Mouse (Mus musculus): ENCODE measurements around the gene Slfn5.

Gene Slfn5

DNA sequence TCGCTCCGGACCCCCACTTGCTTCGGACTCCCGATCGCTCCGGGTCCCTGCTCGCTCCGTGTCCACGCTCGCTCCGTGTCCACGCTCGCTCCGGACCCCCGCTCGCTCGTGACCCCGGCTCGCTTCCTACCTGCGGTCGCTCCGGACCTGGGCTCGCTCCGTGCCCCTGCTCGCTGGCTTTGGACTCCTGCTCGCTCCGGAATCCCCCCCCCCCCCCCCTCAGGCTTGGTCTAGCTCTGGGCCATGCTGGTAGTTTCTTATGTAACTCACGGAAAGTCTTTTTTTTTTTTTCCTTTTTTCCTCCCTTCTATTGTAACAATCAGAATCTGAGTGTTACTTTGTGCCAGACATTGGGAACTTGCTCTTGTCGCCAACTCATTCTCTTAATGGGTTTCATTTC lies 18.0 kb upstream of the Slfn5 start:
- H3K36me3 ChIP-seq (ENCODE audit: insufficient read depth, low read length), result no peaks in the 10 kb centered on the region
- peaks cover 5% of the 10 kb centered on the region; the same call in 1 of the 2 replicates for H3K9me3 ChIP-seq (ENCODE audit: low read length)
- peaks cover 74% of the 10 kb centered on the region for H3K27me3 ChIP-seq (ENCODE audit: insufficient read depth, low read length)
- peak overlapping the region; percentile 51; the same call in 1 of the 2 replicates for H3K4me3 ChIP-seq (replicated peaks; ENCODE audit: low read length)
- TF ChIP-seq POU5F1 (IDR thresholded peaks at IDR 0.05; ENCODE audit: borderline replicate concordance, low read length), result no peak
- TF ChIP-seq NANOG (IDR thresholded peaks at IDR 0.05; ENCODE audit: borderline replicate concordance, low read length), result no peak
- no peak for TF ChIP-seq CTCF (conservative IDR thresholded peaks at IDR 0.05; ENCODE audit: low read length)
- peaks cover 7% of the 10 kb centered on the region for H3K4me1 ChIP-seq (replicated peaks; ENCODE audit: low read depth, low read length)

DNA sequence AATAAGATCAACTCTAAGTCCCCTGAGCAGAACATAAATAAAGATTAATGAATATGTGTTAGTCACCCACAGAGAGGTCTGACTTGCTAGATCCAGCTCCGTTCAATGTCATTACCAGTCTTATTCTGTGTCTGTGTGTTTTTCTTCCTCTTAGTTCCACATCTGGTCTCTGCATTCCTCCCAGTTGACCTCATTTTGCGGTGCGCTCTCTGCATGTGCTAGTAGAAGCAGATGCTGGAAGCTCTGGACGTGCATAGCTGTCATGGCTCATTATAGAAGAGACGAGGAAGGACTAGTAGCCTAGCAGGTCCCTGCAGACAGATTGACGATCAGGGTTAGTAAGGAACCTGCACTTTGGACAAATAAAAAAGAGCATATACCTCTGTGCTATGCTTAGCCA lies 7.8 kb upstream of the Slfn5 start:
- no peak overlapping the region for H3K4me3 ChIP-seq (replicated peaks; ENCODE audit: low read length)
- no peaks in the 10 kb centered on the region for H3K36me3 ChIP-seq (ENCODE audit: insufficient read depth, low read length)
- H3K27me3 ChIP-seq (ENCODE audit: insufficient read depth, low read length), result peaks cover 39% of the 10 kb centered on the region
- peaks cover 15% of the 10 kb centered on the region for H3K4me1 ChIP-seq (replicated peaks; ENCODE audit: low read depth, low read length)
- no peak for TF ChIP-seq POU5F1 (IDR thresholded peaks at IDR 0.05; ENCODE audit: borderline replicate concordance, low read length)
- TF ChIP-seq NANOG (IDR thresholded peaks at IDR 0.05; ENCODE audit: borderline replicate concordance, low read length), result no peak
- no peak for TF ChIP-seq CTCF (conservative IDR thresholded peaks at IDR 0.05; ENCODE audit: low read length)
- H3K9me3 ChIP-seq (ENCODE audit: low read length), result 0 out of 2 replicates have a peak, but pooled peaks cover 5% of the 10 kb centered on the region

GRCm38 (mm10) chr11:82945636-82946035 lies 5.5 kb upstream of the Slfn5 start:
- Histone ChIP-seq H3K4me3 (replicated peaks; ENCODE audit: low read length) (no peak overlapping the region), H3K27me3 (ENCODE audit: insufficient read depth, low read length) (peaks cover 39% of the 10 kb centered on the region), H3K4me1 (replicated peaks; ENCODE audit: low read depth, low read length) (peaks cover 28% of the 10 kb centered on the region), H3K36me3 (ENCODE audit: insufficient read depth, low read length) (no peaks in the 10 kb centered on the region), H3K9me3 (ENCODE audit: low read length) (no peaks in the 10 kb centered on the region)
- TF ChIP-seq POU5F1 (IDR thresholded peaks at IDR 0.05; ENCODE audit: borderline replicate concordance, low read length) (no peak), NANOG (IDR thresholded peaks at IDR 0.05; ENCODE audit: borderline replicate concordance, low read length) (no peak), CTCF (conservative IDR thresholded peaks at IDR 0.05; ENCODE audit: low read length) (no peak)

DNA sequence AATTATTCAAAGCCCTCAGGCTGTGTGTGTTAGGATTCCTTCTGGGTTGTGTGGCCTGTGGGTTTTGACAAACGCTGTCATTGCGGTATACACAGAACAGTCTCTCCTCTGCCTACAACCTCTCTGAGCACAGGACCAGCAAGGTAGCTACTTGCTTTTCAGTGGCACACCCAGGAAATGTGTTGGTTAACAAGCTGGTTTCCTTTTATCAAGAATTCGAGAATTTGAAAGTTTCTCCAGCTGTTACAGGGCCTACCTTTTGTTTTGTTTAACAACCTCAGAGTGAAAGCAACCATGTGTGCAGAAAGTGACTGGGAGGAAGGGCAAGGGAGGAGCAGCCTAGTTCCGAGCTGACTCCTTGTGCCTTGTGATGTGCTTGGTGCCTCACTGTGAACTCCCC lies 3.7 kb upstream of the Slfn5 start:
- peaks cover 50% of the 10 kb centered on the region for H3K27me3 ChIP-seq (ENCODE audit: insufficient read depth, low read length)
- no peak overlapping the region for H3K4me3 ChIP-seq (replicated peaks; ENCODE audit: low read length)
- H3K9me3 ChIP-seq (ENCODE audit: low read length), result no peaks in the 10 kb centered on the region
- TF ChIP-seq NANOG (IDR thresholded peaks at IDR 0.05; ENCODE audit: borderline replicate concordance, low read length), result no peak
- no peak for TF ChIP-seq POU5F1 (IDR thresholded peaks at IDR 0.05; ENCODE audit: borderline replicate concordance, low read length)
- no peak for TF ChIP-seq CTCF (conservative IDR thresholded peaks at IDR 0.05; ENCODE audit: low read length)
- H3K4me1 ChIP-seq (replicated peaks; ENCODE audit: low read depth, low read length), result peaks cover 45% of the 10 kb centered on the region
- no peaks in the 10 kb centered on the region for H3K36me3 ChIP-seq (ENCODE audit: insufficient read depth, low read length)

DNA sequence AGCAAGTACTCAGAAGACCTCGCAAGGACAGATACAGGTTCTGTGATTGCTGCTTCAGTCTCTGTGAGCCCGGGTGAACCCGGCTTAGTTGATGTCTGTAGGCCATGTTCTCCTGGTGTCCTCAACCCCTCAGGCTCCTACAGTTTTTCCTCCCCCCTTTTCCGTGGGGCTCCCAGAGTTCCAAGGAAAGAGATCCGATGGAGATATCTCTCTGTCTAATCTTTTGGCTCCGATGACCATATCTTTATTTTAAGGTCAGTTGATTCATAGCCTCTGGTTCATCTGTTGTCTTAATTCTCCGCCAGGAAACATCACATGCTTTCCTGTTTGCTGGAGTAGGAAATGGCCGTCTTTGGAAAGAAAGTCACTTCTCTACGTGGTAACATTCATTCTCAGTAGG lies 2.1 kb upstream of the Slfn5 start:
- TF ChIP-seq POU5F1 (IDR thresholded peaks at IDR 0.05; ENCODE audit: borderline replicate concordance, low read length) (no peak), NANOG (IDR thresholded peaks at IDR 0.05; ENCODE audit: borderline replicate concordance, low read length) (no peak), CTCF (conservative IDR thresholded peaks at IDR 0.05; ENCODE audit: low read length) (no peak)
- H3K9me3 ChIP-seq (ENCODE audit: low read length), result no peaks in the 10 kb centered on the region

DNA sequence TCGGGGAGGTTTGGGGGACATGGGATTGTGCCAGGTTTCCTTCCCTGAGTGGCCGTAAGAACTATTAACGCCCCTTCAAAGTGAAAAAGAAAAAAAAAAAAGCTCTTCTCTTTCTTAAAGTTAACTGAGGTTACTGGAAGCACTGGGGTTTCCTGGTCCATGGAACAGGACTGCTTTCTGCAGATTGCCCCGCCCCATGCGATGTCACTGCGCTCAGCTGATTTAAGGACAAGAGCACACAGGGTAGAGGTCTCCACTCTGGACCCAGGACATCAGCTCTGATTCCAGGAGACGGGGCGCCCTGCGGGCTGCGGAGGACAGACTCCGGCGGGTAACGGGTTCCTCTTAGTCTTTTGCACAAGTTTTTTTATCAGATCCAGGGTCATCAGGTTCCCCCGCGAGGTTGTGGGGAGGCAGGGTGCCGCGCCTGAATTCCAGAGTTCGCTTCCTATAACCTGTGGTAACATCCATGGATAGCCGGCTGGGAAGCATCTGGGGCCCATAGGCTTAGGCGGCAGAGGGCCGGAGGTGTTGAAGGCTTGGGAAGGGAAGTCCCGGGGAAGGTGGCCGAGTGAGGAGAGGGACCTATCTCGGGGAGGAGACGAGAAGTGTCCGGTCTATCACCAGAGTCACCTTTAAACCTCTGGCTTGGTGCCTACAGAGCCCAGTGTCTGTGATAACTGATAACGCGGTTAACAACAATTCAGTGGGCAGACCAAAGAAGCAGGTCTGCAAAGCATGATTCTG lies 889 bp downstream of the Slfn5 start:
- Histone ChIP-seq H3K27me3 (ENCODE audit: insufficient read depth, low read length) (peaks cover 67% of the 10 kb centered on the region), H3K4me3 (replicated peaks; ENCODE audit: low read length) (peak overlapping the region; percentile 71), H3K36me3 (ENCODE audit: insufficient read depth, low read length) (no peaks in the 10 kb centered on the region), H3K9me3 (ENCODE audit: low read length) (no peaks in the 10 kb centered on the region), H3K4me1 (replicated peaks; ENCODE audit: low read depth, low read length) (peaks cover 68% of the 10 kb centered on the region)
- TF ChIP-seq CTCF (conservative IDR thresholded peaks at IDR 0.05; ENCODE audit: low read length), result no peak
- no peak for TF ChIP-seq NANOG (IDR thresholded peaks at IDR 0.05; ENCODE audit: borderline replicate concordance, low read length)
- no peak for TF ChIP-seq POU5F1 (IDR thresholded peaks at IDR 0.05; ENCODE audit: borderline replicate concordance, low read length)

More for the DNA sequence above, 2.1 kb upstream of the Slfn5 start:
- H3K4me3 ChIP-seq (replicated peaks; ENCODE audit: low read length), result no peak overlapping the region
- H3K36me3 ChIP-seq (ENCODE audit: insufficient read depth, low read length), result no peaks in the 10 kb centered on the region
- H3K27me3 ChIP-seq (ENCODE audit: insufficient read depth, low read length), result peaks cover 52% of the 10 kb centered on the region
- peaks cover 47% of the 10 kb centered on the region for H3K4me1 ChIP-seq (replicated peaks; ENCODE audit: low read depth, low read length)

- TF ChIP-seq NANOG (IDR thresholded peaks at IDR 0.05; ENCODE audit: borderline replicate concordance, low read length) (no peak), POU5F1 (IDR thresholded peaks at IDR 0.05; ENCODE audit: borderline replicate concordance, low read length) (no peak), CTCF (conservative IDR thresholded peaks at IDR 0.05; ENCODE audit: low read length) (no peak)
- Histone ChIP-seq H3K4me3 (replicated peaks; ENCODE audit: low read length) (peak overlapping the region; percentile 71; the same call in 1 of the 2 replicates), H3K4me1 (replicated peaks; ENCODE audit: low read depth, low read length) (peaks cover 64% of the 10 kb centered on the region), H3K9me3 (ENCODE audit: low read length) (no peaks in the 10 kb centered on the region), H3K36me3 (ENCODE audit: insufficient read depth, low read length) (no peaks in the 10 kb centered on the region), H3K27me3 (ENCODE audit: insufficient read depth, low read length) (peaks cover 67% of the 10 kb centered on the region)
Measured at GRCm38 (mm10) chr11:82952612-82953542, 1.7 kb downstream of the Slfn5 start.

- Histone ChIP-seq H3K36me3 (ENCODE audit: insufficient read depth, low read length) (no peaks in the 10 kb centered on the region), H3K4me1 (replicated peaks; ENCODE audit: low read depth, low read length) (peaks cover 51% of the 10 kb centered on the region), H3K4me3 (replicated peaks; ENCODE audit: low read length) (no peak overlapping the region), H3K9me3 (ENCODE audit: low read length) (no peaks in the 10 kb centered on the region), H3K27me3 (ENCODE audit: insufficient read depth, low read length) (peaks cover 57% of the 10 kb centered on the region)
- no peak for TF ChIP-seq NANOG (IDR thresholded peaks at IDR 0.05; ENCODE audit: borderline replicate concordance, low read length)
- TF ChIP-seq CTCF (conservative IDR thresholded peaks at IDR 0.05; ENCODE audit: low read length), result no peak
- TF ChIP-seq POU5F1 (IDR thresholded peaks at IDR 0.05; ENCODE audit: borderline replicate concordance, low read length), result no peak
Measured at GRCm38 (mm10) chr11:82954631-82955030, 3.5 kb downstream of the Slfn5 start.
